Mouse (Mus musculus): ENCODE measurements around the gene Cd79b. TPM values are rescaled to one million over a fixed set of nuclear protein-coding genes. Genes with fewer than 3 reads are reported as not detected.
A peak's percentile ranks its signal among the peaks of the same experiment; 100 is the strongest.

The Cd79b gene
- polyA plus RNA-seq, 1 experiment from 2014 or later: 5.3 TPM

GRCm38 (mm10) chr11:106271794-106272643, 42.5 kb downstream of the Cd79b start:
- Histone ChIP-seq H3K9ac (peak overlapping the region; percentile 96), H3K4me2 (peak overlapping the region; percentile 86), H3K4me1 (peaks cover 74% of the 10 kb centered on the region), H3K36me3 (peaks cover 21% of the 10 kb centered on the region), H3K4me3 (peak overlapping the region; percentile 95), H3K9me3 (replicated peaks) (no peaks in the 10 kb centered on the region), H3K27ac (peak overlapping the region; percentile 89), H3K27me3 (replicated peaks) (no peaks in the 10 kb centered on the region)
- peak; percentile 40; the same call in 1 of the 2 replicates for ATAC-seq
- WGBS (ENCODE audit: insufficient replicate concordance): 2% methylated on average over 41 of the region's 41 CpGs

GRCm38 (mm10) chr11:106271131-106271793, 43.3 kb downstream of the Cd79b start:
- H3K36me3 ChIP-seq: peaks cover 28% of the 10 kb centered on the region
- peak overlapping the region; percentile 86 for H3K4me2 ChIP-seq
- 43% methylated on average over 5 of the region's 5 CpGs for WGBS (ENCODE audit: insufficient replicate concordance)
- no peaks in the 10 kb centered on the region for H3K9me3 ChIP-seq (replicated peaks)
- peak overlapping the region; percentile 96 for H3K9ac ChIP-seq
- peaks cover 68% of the 10 kb centered on the region for H3K4me1 ChIP-seq
- peak overlapping the region; percentile 95 for H3K4me3 ChIP-seq
- no peak for ATAC-seq
- no peaks in the 10 kb centered on the region for H3K27me3 ChIP-seq (replicated peaks)
- peak overlapping the region; percentile 62 for H3K27ac ChIP-seq

GRCm38 (mm10) chr11:106269060-106269431, 45.5 kb downstream of the Cd79b start:
- peak overlapping the region; percentile 20; the same call in 1 of the 2 replicates for H3K9ac ChIP-seq
- H3K27me3 ChIP-seq (replicated peaks): no peaks in the 10 kb centered on the region
- ATAC-seq: no peak
- H3K36me3 ChIP-seq: peaks cover 51% of the 10 kb centered on the region
- peak overlapping the region; percentile 14; the same call in 1 of the 2 replicates for H3K4me2 ChIP-seq
- H3K27ac ChIP-seq: peak overlapping the region; percentile 42; the same call in 1 of the 2 replicates
- WGBS (ENCODE audit: insufficient replicate concordance): 42% methylated on average over 3 of the region's 3 CpGs
- no peak overlapping the region for H3K4me3 ChIP-seq
- H3K9me3 ChIP-seq (replicated peaks): no peaks in the 10 kb centered on the region
- peaks cover 53% of the 10 kb centered on the region for H3K4me1 ChIP-seq

GRCm38 (mm10) chr11:106268326-106269059, 46.1 kb downstream of the Cd79b start:
- peak overlapping the region; percentile 42 for H3K27ac ChIP-seq
- peaks cover 48% of the 10 kb centered on the region for H3K4me1 ChIP-seq
- H3K4me3 ChIP-seq: no peak overlapping the region
- peak overlapping the region; percentile 14; the same call in 1 of the 2 replicates for H3K4me2 ChIP-seq
- ATAC-seq: no peak
- H3K36me3 ChIP-seq: peaks cover 56% of the 10 kb centered on the region
- no peaks in the 10 kb centered on the region for H3K9me3 ChIP-seq (replicated peaks)
- H3K9ac ChIP-seq: peak overlapping the region; percentile 20; the same call in 1 of the 2 replicates
- 61% methylated on average over 8 of the region's 8 CpGs for WGBS (ENCODE audit: insufficient replicate concordance)
- H3K27me3 ChIP-seq (replicated peaks): no peaks in the 10 kb centered on the region

GRCm38 (mm10) chr11:106267871-106268270, 46.7 kb downstream of the Cd79b start:
- no peaks in the 10 kb centered on the region for H3K9me3 ChIP-seq (replicated peaks)
- peaks cover 62% of the 10 kb centered on the region for H3K36me3 ChIP-seq
- H3K27me3 ChIP-seq (replicated peaks): no peaks in the 10 kb centered on the region
- 88% methylated on average over 5 of the region's 5 CpGs for WGBS (ENCODE audit: insufficient replicate concordance)
- H3K4me1 ChIP-seq: peaks cover 45% of the 10 kb centered on the region
- H3K9ac ChIP-seq: no peak overlapping the region
- ATAC-seq: no peak
- peak overlapping the region; percentile 31 for H3K27ac ChIP-seq
- H3K4me2 ChIP-seq: peak overlapping the region; percentile 14; the same call in 1 of the 2 replicates
- H3K4me3 ChIP-seq: no peak overlapping the region

GRCm38 (mm10) chr11:106267311-106267852, 47.2 kb downstream of the Cd79b start:
- no peak for ATAC-seq
- Histone ChIP-seq H3K27ac (no peak overlapping the region), H3K4me2 (no peak overlapping the region), H3K27me3 (replicated peaks) (no peaks in the 10 kb centered on the region), H3K36me3 (peaks cover 67% of the 10 kb centered on the region), H3K4me3 (no peak overlapping the region), H3K4me1 (peaks cover 45% of the 10 kb centered on the region), H3K9me3 (replicated peaks) (no peaks in the 10 kb centered on the region), H3K9ac (no peak overlapping the region)
- WGBS (ENCODE audit: insufficient replicate concordance): 76% methylated on average over 15 of the region's 15 CpGs

GRCm38 (mm10) chr11:106266431-106266830, 48.1 kb downstream of the Cd79b start:
- 90% methylated on average over 10 of the region's 10 CpGs for WGBS (ENCODE audit: insufficient replicate concordance)
- H3K27me3 ChIP-seq (replicated peaks): no peaks in the 10 kb centered on the region

GRCm38 (mm10) chr11:106265570-106265969, 49.0 kb downstream of the Cd79b start:
- no peaks in the 10 kb centered on the region for H3K27me3 ChIP-seq (replicated peaks)
- no peak overlapping the region for H3K27ac ChIP-seq
- H3K9me3 ChIP-seq (replicated peaks): no peaks in the 10 kb centered on the region
- ATAC-seq: no peak
- WGBS (ENCODE audit: insufficient replicate concordance): 74% methylated on average over 4 of the region's 4 CpGs
- peaks cover 33% of the 10 kb centered on the region for H3K4me1 ChIP-seq
- H3K4me2 ChIP-seq: no peak overlapping the region
- H3K9ac ChIP-seq: no peak overlapping the region
- no peak overlapping the region for H3K4me3 ChIP-seq
- H3K36me3 ChIP-seq: peaks cover 85% of the 10 kb centered on the region

More at GRCm38 (mm10) chr11:106266431-106266830, 48.1 kb downstream of the Cd79b start:
- H3K9ac ChIP-seq: no peak overlapping the region
- no peak for ATAC-seq
- H3K4me1 ChIP-seq: peaks cover 42% of the 10 kb centered on the region
- H3K27ac ChIP-seq: no peak overlapping the region
- H3K9me3 ChIP-seq (replicated peaks): no peaks in the 10 kb centered on the region
- no peak overlapping the region for H3K4me3 ChIP-seq
- no peak overlapping the region for H3K4me2 ChIP-seq
- H3K36me3 ChIP-seq: peaks cover 77% of the 10 kb centered on the region

GRCm38 (mm10) chr11:106264988-106265387, 49.6 kb downstream of the Cd79b start:
- Histone ChIP-seq H3K4me3 (no peak overlapping the region), H3K36me3 (peaks cover 87% of the 10 kb centered on the region), H3K27me3 (replicated peaks) (no peaks in the 10 kb centered on the region), H3K27ac (no peak overlapping the region), H3K4me1 (peaks cover 27% of the 10 kb centered on the region), H3K4me2 (no peak overlapping the region), H3K9ac (no peak overlapping the region), H3K9me3 (replicated peaks) (no peaks in the 10 kb centered on the region)
- WGBS (ENCODE audit: insufficient replicate concordance): 89% methylated on average over 15 of the region's 15 CpGs
- ATAC-seq: no peak

- 76% methylated on average over 9 of the region's 9 CpGs for WGBS (ENCODE audit: insufficient replicate concordance)
- no peak overlapping the region for H3K27ac ChIP-seq
- peaks cover 97% of the 10 kb centered on the region for H3K36me3 ChIP-seq
- no peak overlapping the region for H3K9ac ChIP-seq
- H3K4me1 ChIP-seq: peaks cover 20% of the 10 kb centered on the region
- H3K4me3 ChIP-seq: no peak overlapping the region
- H3K27me3 ChIP-seq (replicated peaks): no peaks in the 10 kb centered on the region
- no peaks in the 10 kb centered on the region for H3K9me3 ChIP-seq (replicated peaks)
- no peak for ATAC-seq
- H3K4me2 ChIP-seq: no peak overlapping the region
These were observed 50.6 kb downstream of the Cd79b start for GRCm38 (mm10) chr11:106263963-106264362.
